Mouse (Mus musculus): ENCODE data around the gene Yap1.
A peak's percentile ranks its signal among the peaks of the same experiment; 100 is the strongest.

Gene Yap1

DNA sequence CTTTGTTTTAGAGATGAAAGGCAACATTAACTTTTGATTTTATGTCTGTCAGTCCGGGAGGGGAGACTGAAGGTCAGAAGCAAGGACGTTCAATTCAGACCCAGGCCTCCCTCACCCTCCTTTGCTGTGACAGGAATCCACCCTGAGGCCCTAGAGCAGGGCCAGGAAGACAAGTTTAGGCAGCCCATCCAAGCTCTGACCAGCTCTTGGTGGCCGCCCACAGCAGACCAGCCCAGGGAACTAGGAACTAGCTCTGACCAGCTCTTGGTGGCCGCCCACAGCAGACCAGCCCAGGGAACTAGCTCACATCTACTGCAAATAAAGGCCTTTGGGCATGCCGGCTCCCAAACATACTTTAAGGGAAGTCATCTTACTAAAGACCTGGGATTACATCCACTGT, 26.8 kb downstream of the Yap1 start:
- DNase-seq (ENCODE audit: low spot score in 2 of 2) = no peak

- DNase-seq (ENCODE audit: low spot score in 2 of 2) = no peak
Measured at GRCm38 (mm10) chr9:7971993-7972392, 32.4 kb downstream of the Yap1 start.

- DNase-seq (ENCODE audit: low spot score in 2 of 2) = no peak
Measured at GRCm38 (mm10) chr9:7967980-7968379, 36.4 kb downstream of the Yap1 start.

GRCm38 (mm10) chr9:7965590-7965989, 38.8 kb downstream of the Yap1 start:
- DNase-seq (ENCODE audit: low spot score in 2 of 2) = no peak

- no peak for DNase-seq (ENCODE audit: low spot score in 2 of 2)
Measured at GRCm38 (mm10) chr9:7963867-7964266, 40.5 kb downstream of the Yap1 start.

GRCm38 (mm10) chr9:7962915-7963314, 41.5 kb downstream of the Yap1 start:
- no peak for DNase-seq (ENCODE audit: low spot score in 2 of 2)

GRCm38 (mm10) chr9:7961366-7962160, 42.8 kb downstream of the Yap1 start:
- DNase-seq (ENCODE audit: low spot score in 2 of 2) = no peak

- peak; percentile 28 to 39 for DNase-seq (ENCODE audit: low spot score in 2 of 2)
Measured at GRCm38 (mm10) chr9:7960382-7960781, 44.0 kb downstream of the Yap1 start.

- no peak for DNase-seq (ENCODE audit: low spot score in 2 of 2)
Measured at GRCm38 (mm10) chr9:7959301-7959700, 45.1 kb downstream of the Yap1 start.

- no peak for DNase-seq (ENCODE audit: low spot score in 2 of 2)
Measured at GRCm38 (mm10) chr9:7958025-7958593, 46.3 kb downstream of the Yap1 start.

GRCm38 (mm10) chr9:7957407-7957806, 47.0 kb downstream of the Yap1 start:
- DNase-seq (ENCODE audit: low spot score in 2 of 2) = no peak

- no peak for DNase-seq (ENCODE audit: low spot score in 2 of 2)
Measured at GRCm38 (mm10) chr9:7956400-7956799, 48.0 kb downstream of the Yap1 start.

GRCm38 (mm10) chr9:7952886-7953285, 51.5 kb downstream of the Yap1 start:
- DNase-seq (ENCODE audit: low spot score in 2 of 2) = no peak

DNA sequence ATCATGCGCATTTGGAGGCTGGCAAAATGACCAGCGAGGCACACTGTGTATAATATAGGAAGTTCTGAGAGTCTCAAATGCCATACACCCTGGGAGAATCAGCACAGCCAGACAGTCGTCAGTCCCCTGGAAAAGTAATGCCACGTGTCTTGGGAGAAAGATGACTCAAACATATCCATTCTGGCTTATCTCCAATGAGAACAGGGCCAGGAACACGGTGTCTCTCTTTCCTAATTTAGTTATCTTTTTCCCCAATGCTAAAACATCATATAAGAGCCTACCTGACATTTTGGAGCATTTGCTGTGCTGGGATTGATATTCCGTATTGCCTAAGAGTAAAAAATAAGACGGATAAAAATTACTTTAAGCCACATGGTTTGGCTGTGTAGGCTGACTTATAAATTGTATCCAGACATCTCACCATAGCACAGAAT, 54.2 kb downstream of the Yap1 start:
- peak; percentile 31 to 38 for DNase-seq (ENCODE audit: low spot score in 2 of 2)

GRCm38 (mm10) chr9:7947946-7948345, 56.5 kb downstream of the Yap1 start:
- DNase-seq (ENCODE audit: low spot score in 2 of 2) = no peak

DNA sequence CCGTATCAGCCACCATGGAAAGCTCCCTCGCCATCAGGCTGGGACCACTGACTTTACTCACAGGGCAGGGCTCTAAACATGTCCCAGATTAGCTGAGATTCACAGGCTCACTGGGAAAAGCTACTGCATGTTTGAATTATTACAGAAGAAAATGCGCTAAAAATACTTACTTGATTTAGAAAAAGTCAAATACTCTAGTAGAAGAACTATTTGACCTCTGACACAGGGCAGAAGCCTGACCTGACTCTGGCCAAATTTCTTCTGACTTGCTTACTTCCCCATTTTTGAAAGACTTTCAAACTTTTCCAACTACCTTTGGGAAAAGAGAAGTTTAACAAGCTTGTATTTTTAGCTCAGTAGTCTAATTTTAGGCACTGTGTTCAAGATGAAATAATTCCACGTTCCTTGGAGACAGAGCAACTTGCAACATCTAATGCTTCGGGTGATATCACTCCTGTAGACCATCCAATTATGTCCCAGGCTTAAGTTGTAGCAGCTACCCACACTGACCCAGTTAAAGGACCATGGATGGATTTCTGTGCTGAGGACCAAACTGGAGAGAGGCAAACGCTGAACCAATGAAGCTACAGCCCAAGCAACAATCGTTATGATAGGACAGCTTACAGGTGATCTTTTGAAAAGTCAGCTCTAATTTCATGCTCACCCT, 60.5 kb downstream of the Yap1 start:
- no peak for DNase-seq (ENCODE audit: low spot score in 2 of 2)

- no peak for DNase-seq (ENCODE audit: low spot score in 2 of 2)
Measured at GRCm38 (mm10) chr9:7942701-7943100, 61.7 kb downstream of the Yap1 start.

- no peak for DNase-seq (ENCODE audit: low spot score in 2 of 2)
Measured at GRCm38 (mm10) chr9:7940075-7940474, 64.3 kb downstream of the Yap1 start.

DNA sequence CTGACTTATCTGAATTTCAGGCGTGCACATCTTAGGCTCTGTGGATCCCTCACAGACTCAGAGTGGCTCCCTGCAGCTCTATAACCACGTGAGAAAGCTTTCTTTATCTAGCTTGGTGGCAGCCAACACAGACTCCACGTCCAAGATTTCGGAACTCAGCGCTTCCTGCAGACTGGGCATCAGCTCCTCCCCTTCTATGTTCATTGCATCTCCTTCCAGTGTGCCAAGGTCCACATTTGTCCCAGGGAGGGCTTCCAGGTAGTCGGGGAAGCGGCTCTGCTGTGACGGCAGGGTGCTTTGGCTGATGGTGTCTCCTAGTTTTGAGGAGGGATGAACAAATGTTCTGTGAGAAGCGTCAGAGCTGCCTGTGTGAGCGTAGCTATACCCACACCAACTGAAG, 70.0 kb downstream of the Yap1 start:
- no peak for DNase-seq (ENCODE audit: low spot score in 2 of 2)

- DNase-seq (ENCODE audit: low spot score in 2 of 2) = no peak
Measured at GRCm38 (mm10) chr9:7929552-7929951, 74.8 kb downstream of the Yap1 start.

- DNase-seq (ENCODE audit: low spot score in 2 of 2) = no peak
Measured at GRCm38 (mm10) chr9:7928866-7929265, 75.5 kb downstream of the Yap1 start.

DNA sequence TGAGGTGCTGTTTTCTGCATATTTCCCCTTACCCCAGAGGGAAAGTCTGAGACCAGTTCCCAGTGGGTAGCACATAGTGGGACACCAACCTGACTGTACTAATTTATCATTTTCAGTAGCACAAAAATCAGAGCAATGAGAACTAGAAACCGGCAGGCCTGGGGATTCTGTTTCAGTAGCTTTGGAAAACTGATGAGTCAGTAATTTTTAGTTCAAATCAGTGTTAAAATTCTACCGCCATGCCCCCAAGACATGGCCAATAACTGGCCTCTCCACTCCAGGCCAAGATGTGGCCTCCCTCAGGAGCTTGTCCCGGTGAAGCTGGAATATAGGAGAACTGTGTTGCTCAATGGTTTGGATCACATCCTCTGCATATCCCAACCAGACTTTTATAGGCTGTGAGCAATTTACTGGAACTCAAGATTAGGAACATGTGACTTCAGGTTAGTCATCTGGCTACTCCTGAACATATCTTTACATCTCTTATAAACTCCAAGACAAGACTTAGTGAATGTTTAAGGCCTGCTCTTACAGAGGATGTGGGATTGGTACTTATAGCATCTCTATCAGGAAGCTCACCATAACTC, 76.1 kb downstream of the Yap1 start:
- DNase-seq (ENCODE audit: low spot score in 2 of 2) = no peak

DNA sequence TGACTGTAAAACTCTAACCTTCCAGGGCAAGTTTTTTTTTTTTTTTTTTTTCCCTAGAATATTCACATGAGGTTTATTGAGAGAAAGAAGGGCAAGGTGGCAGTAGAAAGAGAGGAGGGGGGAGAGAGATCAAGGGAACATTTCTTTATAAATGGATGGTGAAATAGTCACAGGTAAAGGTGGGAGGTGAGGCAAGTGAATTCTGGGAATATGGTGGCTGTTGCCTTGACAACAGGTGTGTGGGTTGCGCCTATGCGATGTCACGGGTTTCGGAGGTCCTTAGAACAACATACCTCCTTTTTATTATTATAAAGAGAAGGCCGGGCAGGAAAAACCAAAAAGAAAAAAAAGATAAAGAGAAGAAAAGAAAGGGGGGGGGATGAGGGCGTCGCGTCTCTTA, 89.5 kb downstream of the Yap1 start:
- no peak for DNase-seq (ENCODE audit: low spot score in 2 of 2)

Measured in frontal cortex, postnatal 14 days (tissue).